Mouse (Mus musculus) WW6 (cell line): Measurements from ENCODE around the gene S100a10.

ENCODE experiments used
- DNase-seq: peaks from one replicate; pipeline ENCODE4 v3.0.0-alpha.2; 2013; ENCODE audit warnings: low read depth, low spot score

The S100a10 gene

DNA sequence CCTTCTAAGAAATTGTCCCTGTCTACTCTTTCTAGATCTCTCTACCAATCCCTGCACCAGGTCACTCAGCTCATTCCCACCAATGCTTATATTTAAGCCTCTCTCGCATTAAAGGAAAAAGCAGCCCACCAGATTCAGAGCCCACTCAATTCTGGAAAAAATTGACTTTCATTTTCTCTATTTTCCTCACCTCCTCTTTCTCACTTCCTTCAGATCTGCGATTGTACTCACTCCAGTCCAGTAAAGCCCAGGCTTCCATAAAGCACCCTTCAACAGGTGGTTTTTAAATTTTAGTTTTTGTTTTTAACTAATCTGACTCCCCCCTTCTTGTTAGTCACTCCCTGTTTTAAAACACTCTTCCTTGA, 25.1 kb downstream of the S100a10 start:
- DNase-seq = no peak

DNA sequence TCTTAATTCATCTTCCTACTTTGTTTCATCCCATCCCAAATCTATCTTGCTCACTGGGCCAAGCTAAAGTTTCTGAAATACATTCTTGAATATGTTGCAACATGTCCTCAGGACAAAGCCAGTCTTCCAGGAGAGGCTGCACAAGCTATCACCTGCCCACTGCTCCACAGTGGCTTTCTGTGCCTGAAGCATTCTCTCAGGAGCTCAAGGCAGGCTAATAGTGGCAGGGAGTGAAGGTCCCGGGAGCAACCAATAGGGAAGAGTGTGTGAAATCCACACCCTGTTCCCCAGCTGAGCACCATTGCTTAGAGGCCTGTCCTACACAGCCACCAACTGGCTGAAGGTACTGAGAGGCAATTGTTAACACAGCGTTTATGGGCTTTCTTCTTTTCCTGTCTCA, 26.1 kb downstream of the S100a10 start:
- DNase-seq = no peak

DNA sequence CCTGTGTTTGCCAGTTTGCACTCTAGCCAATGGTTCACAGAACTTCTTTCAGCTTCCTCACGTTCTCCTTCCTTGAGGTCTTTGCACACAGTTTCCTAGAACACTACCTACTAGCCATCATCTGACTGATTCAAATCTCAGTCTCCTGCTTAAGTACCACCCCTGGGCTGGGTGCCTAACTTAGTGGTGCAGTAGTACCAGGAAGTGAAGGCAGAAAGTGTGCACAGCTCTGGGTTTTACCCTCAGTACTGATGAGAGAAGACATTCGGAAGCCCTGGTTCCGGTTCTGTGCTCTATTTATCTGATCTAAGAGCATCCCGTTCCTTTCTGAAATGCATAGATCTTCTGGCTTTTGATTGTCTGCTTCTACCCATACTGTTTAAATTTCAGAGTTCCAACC, 26.8 kb downstream of the S100a10 start:
- DNase-seq = no peak

DNA sequence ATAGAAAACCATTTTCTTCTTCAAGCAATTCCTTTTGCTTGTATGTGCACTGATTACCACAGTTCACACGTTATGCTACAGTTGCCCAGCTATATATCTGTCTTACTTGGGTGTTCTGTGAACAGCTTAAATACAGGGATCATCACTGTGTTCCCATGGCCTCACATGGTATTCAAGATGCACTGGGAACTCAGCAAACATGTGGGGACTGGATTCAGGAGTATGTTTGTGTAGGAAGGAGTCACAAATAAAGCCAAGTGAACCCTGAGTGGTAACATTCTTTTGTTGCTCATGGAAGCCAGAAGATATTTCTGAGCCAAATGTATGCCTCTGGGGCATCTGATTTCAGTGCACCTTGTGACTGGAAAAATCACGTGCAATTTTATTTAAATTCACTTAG, 28.2 kb downstream of the S100a10 start:
- no peak for DNase-seq

DNA sequence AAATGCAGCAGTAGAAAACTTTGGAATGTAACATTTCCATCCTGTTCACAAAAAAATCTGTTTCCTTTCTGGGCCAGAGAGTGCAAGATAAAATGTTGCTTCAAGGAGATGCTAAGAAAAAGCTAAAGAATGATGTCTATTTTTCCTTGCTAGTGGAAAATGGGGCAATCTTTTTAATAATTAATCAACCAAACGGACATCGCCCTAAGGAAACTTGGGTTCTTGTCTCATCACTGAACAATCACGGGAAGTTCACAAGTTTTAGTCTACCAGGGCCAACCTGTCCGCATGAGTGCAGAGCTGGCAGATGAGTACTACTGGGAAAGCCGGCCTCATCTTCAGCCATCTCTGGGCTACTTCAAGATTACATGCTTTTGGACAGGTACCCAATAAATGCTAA, 34.7 kb downstream of the S100a10 start:
- DNase-seq = no peak

DNA sequence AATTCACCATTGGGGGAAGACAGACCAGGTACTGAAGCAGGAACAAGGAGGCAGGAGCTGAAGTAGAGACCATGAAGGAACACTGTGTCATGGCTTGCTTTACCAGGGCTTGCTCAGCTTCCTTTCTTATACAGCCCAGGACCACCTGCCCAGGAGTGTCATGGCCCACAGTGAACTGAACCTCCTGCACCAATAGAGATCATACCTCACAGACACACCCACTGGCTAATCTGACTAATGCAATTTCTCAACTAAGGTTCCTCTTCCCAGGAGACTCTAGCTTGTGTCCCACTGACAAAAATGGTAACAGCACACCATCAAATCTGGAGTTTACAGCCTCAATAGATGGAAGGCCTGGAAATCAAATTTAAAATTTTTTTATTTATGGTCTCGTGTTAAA, 35.4 kb downstream of the S100a10 start:
- no peak for DNase-seq

DNA sequence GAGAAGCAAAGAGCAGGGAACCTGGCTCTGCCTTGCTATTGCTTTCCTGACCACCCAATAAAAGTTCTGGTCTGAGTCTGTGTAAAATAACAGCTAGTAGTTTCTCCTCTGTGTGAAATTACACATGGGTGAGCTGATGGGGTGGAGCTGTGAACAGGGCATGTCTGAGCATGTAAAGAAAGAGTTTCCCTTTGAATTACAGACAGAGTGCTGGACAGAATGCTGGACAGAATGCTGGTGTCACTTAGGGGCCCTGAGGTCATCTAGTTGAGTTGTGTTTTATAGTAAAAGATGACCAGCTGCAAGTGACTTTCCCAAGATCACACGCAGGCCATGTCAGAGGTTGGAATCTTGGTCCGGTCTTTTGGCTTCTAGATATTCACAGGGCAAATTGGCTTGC, 37.2 kb downstream of the S100a10 start:
- no peak for DNase-seq

DNA sequence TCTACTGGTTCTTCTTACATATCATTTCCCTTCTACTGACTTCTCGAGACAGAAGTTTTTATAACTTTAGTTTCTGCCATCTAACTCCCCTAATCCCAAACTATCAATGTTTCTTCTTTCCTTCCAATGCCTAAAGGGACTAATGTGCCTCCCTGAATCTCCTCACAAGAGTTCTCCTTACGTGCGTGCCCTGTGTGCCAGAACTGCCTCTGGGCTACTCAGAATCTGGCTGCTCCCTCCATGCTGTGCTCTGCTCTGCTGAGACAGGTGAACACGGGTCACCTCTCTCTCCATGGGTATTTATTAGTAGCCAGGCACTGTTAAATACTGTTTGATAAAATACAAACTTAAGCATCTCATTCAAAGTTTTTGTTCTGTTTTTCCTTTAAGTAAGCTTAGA, 38.1 kb downstream of the S100a10 start:
- DNase-seq = no peak

DNA sequence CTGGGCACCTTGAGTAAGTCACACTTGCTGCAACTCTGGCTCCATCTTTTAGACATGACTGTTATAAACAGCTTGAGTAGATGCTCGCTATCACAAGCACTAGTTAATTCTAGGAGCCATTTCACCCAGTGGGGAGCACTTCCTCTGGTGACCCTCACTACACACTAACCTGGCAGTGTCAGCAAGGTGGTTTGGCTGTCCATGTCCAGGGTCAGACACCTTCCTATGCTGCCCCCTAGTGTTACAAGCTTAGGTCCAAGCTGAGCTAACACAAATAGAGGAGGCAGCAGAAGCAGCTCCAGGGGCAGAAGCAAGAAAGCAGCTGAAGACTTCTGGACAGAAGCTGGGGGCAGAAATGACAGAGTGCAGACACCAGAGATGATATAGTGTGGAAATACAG, 38.6 kb downstream of the S100a10 start:
- no peak for DNase-seq

DNA sequence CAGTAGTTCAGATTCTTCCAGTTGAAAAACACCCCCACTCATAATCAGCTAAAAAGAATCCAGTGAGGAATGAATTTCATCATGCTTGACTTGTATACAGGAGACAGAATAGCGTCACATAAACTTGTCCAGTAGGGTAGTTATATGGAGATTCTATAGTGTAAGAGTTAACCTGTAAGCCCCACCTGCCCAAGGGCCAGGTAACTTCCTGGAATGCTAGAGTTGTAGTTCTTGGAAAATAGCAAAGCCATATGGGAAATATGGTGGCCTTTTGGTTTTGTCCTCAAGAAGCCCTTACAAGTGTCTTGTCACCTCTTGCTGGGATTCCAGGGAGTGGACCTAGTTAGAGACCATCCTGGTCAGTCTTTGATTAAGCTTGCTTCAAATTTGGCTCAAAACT, 41.8 kb downstream of the S100a10 start:
- DNase-seq = no peak

DNA sequence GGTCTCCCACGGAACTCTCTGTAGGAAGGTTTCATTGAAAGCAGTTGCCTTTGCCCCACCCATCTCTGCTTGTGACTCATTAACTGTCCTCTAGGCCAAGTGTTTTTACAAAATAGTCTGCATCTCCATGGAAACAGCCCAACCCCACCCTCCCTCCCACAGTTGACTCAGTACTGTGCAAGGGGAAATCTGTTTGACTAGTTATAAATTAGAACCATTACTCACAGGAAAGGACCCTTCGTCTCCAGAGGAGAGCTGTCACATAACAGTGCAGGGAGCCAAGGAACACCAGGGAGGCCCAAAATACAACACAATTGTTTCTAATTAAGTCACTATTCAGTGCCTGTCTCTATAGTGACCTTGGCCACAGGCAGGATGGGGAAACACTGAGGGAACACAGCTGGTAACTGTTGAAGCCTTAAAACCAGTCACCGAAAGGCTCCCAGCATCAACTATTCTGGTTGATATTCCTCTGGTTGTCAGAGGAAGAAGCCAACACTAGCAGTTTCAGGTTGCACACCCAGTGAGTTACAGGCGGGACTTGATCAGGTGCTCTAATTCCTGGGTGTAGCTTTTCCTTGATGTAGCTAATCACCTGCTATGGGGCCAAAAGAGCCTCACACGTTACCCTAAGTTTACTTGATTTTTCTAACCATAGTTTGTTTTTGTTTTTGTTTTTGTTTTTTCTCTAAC, 42.5 kb downstream of the S100a10 start:
- peak; percentile 46 for DNase-seq

DNA sequence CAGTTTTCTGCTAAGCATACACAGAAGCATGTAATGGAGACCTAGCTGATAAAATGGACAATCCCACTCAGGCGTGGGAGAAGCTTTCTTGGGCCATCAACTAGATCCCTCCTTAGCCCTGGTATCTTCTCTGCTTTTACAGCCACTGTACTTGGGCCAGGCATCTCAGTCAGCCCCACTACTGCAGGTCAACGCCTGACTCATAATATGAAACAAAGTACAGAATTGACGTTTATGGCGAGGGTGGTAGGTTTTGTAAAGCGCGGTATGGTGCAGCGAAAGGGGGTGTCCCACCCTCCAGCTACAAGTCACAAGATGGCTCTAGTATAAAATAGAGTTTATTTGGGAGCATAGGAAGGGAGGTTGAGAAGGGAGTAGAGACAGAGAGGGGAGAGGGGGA, 43.1 kb downstream of the S100a10 start:
- DNase-seq = no peak

DNA sequence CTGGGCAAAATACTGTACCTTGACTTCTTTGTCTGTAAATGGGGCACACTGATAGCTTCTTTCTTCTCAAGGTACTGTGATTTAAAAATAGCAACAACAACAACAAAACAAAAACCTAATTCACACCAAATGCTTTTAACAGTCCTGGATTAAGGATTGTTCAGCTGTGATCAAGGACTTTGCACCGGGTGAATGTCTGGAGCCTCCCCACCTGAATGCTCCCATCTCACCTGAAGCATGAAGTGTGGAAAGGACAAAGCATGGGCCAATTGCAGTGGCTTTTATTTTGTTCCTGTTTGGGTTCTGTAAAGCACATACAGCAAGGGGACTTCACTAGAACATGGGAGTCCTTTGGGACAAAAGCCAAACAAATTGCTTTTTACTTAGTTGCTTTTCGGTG, 45.3 kb downstream of the S100a10 start:
- no peak for DNase-seq

DNA sequence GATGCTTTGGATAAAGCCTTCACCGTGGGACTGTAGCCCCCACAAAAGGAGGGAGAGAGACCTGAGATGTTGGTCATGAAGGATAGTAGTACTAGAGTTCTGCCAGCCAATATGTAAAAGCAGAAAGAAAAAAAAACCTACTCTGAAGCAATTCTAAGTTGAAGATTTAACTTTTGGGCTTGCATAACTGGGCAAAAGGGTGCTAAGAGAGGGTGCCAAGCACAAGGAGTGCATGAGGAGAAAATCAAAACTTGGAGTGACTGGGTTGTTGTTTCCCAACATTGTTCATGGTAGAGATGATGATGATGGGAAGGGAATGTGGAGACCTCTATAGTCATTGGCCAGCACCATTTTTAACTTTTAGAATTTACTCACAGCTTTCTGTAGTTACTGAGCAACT, 47.0 kb downstream of the S100a10 start:
- DNase-seq = no peak

DNA sequence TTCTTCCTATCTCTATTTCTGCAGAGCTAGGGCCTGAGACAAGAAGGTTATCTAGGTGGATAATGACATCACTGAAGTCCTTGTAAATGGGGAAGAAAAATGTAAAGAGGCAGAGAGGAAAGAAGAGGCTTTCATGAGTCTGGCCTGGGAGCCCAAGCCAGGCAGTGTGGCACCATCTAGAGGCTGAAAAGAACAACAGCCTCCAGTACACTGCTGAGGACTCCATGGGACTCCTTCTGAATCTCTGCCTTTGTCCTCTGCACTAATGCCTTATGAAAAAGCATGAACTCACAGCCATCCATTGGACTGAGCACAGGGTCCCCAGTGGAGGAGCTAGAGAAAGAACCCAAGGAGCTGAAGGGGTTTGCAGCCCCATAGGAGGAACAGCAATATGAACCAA, 54.1 kb downstream of the S100a10 start:
- peak; percentile 18 for DNase-seq
